Mouse (Mus musculus): ENCODE measurements around the gene Kcnj1. TPM values are rescaled to one million over a fixed set of nuclear protein-coding genes. Genes with fewer than 3 reads are reported as not detected.

Gene Kcnj1
- total RNA-seq, 2 experiments from 2014 or later: not detected

GRCm38 (mm10) chr9:32392716-32393115 is 20.4 kb downstream of the Kcnj1 start:
- no peak for ATAC-seq (ENCODE audit: poor library complexity, severe bottlenecking)

- ATAC-seq (ENCODE audit: poor library complexity, severe bottlenecking): peak; percentile 30; the same call in 1 of the 2 replicates
These were observed 22.5 kb downstream of the Kcnj1 start for GRCm38 (mm10) chr9:32394761-32395161.

DNA sequence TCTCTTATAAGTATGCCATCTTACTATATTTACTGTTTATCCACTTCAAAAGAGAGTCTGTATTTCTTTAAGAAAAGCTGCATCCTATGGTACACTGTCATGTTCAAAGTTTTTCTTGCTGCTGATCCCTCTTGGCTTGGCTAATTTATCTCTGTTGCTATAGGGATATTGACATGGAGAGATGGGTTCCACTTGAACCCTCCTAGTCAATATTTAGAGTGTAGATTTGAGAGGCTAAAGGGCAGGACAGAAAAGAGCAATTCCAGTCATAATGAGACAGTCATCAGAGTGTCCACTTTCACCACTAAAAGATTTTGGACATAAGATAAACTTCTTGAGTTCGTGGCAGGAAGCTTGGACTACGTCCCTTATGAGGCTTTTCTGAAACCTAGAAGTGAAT is 27.9 kb downstream of the Kcnj1 start:
- no peak for ATAC-seq (ENCODE audit: poor library complexity, severe bottlenecking)

GRCm38 (mm10) chr9:32400662-32401161 is 28.4 kb downstream of the Kcnj1 start:
- ATAC-seq (ENCODE audit: poor library complexity, severe bottlenecking): no peak

DNA sequence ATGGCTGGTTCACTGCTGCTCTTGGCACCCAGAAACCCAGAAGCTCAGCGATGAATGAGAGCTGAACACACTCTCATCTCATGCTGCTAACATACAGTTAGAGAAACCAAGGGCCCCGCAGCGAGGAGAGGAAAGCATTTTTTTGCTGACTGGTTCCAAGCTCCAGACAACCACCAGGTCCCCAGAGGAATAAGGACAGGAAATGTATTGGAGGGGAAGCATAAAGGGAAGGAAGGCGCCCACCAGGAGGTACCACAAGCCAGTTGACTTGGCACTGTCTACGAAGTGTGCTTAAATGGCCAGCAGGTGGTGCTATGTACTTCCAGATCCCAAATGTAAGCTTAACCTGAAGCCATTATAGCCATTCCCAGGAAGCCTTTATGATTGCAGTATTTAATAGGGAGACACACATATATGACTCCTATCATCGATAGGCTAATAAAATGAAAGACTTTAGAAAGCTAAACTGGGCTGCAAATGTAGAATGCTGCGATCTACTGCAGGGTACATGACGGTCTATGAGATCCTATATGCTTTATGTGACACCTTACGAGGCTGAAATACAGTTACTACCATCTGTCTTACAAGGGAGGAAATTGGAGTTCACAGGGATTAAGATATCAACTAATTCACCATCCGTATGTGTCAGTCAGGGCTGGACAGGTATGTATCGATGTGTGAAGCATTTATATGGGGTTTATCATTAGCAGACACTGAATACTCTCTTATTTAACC is 33.1 kb downstream of the Kcnj1 start:
- ATAC-seq (ENCODE audit: poor library complexity, severe bottlenecking): peak; percentile 79

GRCm38 (mm10) chr9:32408730-32409059 is 36.4 kb downstream of the Kcnj1 start:
- no peak for ATAC-seq (ENCODE audit: poor library complexity, severe bottlenecking)

- ATAC-seq (ENCODE audit: poor library complexity, severe bottlenecking): no peak
These were observed 37.0 kb downstream of the Kcnj1 start for GRCm38 (mm10) chr9:32409060-32409961.

GRCm38 (mm10) chr9:32410671-32411070 is 38.4 kb downstream of the Kcnj1 start:
- no peak for ATAC-seq (ENCODE audit: poor library complexity, severe bottlenecking)

DNA sequence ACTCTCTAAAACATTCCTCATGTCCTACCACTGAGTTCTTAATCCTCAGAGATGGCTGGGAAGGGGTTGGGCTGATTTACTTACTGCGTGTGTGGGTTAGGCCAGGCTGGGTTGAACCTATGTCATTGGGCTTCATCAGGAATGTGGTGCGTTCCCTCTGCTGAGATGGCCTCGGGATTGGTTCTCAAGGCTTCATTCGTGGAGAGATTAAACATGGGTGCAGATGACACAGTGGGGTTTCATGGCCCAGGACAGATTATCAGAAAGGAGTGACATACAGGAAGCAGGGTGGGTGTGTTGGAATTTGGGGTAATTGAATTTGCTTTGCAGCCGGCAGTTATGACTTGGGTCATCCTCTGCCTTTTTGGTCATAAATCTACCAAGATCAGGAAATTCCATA is 39.2 kb downstream of the Kcnj1 start:
- no peak for ATAC-seq (ENCODE audit: poor library complexity, severe bottlenecking)

- no peak for ATAC-seq (ENCODE audit: poor library complexity, severe bottlenecking)
These were observed 40.7 kb downstream of the Kcnj1 start for GRCm38 (mm10) chr9:32412836-32413580.

- no peak for ATAC-seq (ENCODE audit: poor library complexity, severe bottlenecking)
These were observed 42.7 kb downstream of the Kcnj1 start for GRCm38 (mm10) chr9:32414956-32415355.

- ATAC-seq (ENCODE audit: poor library complexity, severe bottlenecking): no peak
These were observed 43.7 kb downstream of the Kcnj1 start for GRCm38 (mm10) chr9:32415952-32416351.

- ATAC-seq (ENCODE audit: poor library complexity, severe bottlenecking): no peak
These were observed 45.3 kb downstream of the Kcnj1 start for GRCm38 (mm10) chr9:32417466-32418116.

DNA sequence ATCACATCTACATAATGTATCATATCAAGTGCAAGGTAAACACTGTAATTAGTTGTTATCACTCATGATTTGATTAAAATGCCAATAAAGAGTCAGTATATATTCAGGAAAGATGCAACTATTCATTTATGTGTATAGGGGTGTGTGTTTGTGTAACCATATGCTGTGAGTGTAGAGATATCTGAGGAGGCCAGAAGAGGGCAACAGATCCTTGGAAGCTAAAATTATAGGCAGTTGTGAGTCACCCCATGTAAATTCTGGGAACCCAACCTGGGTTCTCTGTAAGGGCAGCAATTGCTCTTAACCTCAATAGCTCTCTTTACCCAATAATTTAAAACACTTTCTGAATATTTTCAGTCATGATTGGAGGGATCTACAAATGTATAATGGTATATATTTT is 48.4 kb downstream of the Kcnj1 start:
- ATAC-seq (ENCODE audit: poor library complexity, severe bottlenecking): no peak

- no peak for ATAC-seq (ENCODE audit: poor library complexity, severe bottlenecking)
These were observed 53.0 kb downstream of the Kcnj1 start for GRCm38 (mm10) chr9:32425321-32425720.

DNA sequence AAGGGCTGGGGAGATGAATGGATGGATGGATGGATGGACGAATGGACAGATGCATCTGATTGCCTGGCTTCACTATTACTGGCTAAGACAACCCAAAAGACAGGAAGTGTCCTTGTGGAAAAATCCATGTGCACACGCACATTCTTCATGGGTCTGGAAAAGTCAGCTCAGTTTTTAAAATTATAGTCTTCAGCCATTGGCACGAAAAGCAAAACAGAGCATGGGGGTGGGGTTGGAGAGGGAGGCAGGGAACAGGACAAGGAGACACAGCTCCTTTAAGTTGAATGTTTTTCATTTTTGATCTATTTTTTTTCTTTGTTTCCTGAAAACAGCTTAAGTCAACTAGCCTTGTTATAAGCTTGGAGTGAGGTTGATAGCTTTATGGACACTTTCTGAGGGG is 58.8 kb downstream of the Kcnj1 start:
- ATAC-seq (ENCODE audit: poor library complexity, severe bottlenecking): no peak

GRCm38 (mm10) chr9:32434241-32435213 is 62.2 kb downstream of the Kcnj1 start:
- ATAC-seq (ENCODE audit: poor library complexity, severe bottlenecking): no peak

DNA sequence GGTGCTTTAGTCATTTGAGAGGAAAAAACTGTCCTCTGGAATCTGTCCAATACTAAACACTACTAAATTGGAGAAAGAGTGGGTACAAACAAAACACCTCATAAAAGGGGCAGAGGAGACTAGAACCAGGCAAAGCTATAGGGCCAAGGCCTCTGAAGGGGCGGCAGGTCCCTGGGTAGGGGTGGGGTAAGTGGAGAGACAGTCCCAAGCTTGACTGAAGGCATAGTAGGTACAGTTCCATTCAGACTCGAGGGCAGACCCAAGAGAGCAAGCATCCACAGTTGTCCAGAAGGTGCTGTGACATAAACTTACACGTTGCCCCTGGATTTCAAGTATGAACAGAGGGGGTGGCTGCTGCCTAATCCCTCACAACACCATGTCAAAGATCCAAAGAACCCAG is 70.8 kb downstream of the Kcnj1 start:
- ATAC-seq (ENCODE audit: poor library complexity, severe bottlenecking): no peak

DNA sequence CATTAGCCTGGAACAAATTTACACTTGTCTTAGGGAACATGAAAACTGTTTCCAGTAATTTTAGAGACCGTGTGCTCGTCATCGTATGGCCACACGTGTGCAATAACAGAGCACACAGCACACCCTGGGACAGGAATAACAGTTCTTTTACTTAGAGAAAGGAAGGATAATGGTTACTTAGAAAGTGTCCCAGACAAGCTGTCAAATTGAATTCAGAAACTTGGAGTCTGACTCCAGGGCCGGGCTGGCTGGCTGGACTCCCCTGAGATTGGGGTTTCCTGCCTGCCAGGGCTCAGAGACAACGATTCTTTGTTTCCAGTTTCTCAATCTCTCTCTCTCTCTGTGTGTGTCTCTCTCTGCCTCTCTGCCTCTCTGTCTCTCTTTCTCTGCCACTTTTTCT is 71.5 kb downstream of the Kcnj1 start:
- ATAC-seq (ENCODE audit: poor library complexity, severe bottlenecking): no peak
